Mouse (Mus musculus) olfactory bulb, adult 2 months (tissue): ENCODE results near the gene Scn5a.

Source experiments
- CTCF ChIP-seq: fragments of 200-500 bp; IDR thresholded peaks from 2 replicates; pipeline ENCODE4 v1.5.1; 2012; ENCODE audit warnings: low read depth, mild to moderate bottlenecking, low read length, moderate library complexity; ENCODE audit not compliant: insufficient read depth
- POLR2A ChIP-seq: fragments of 200-500 bp; IDR thresholded peaks from 2 replicates; pipeline ENCODE4 v1.6.1; 2012; ENCODE audit warnings: mild to moderate bottlenecking, low read depth, low read length, moderate library complexity; ENCODE audit not compliant: insufficient read depth

- no peak for TF ChIP-seq CTCF
- no peak for TF ChIP-seq POLR2A
Measured at GRCm38 (mm10) chr9:119567800-119568199, 11.0 kb downstream of the Scn5a start.
